21 mouse cellular contexts compared by ENCODE assay signal in genomic region chr6:140192526-140192925, GRCm38 (mm10).
DNase-seq lines count a peak whose midpoint lies in the region; ATAC-seq lines count a peak whose summit lies in the region.
"Had no signal": no experiment of that assay in that cellular context is flagged by ENCODE, and none has a peak within 500 bp of the region (broad histone marks: within the 10 kb centered on the region; RNA-seq: fewer than 3 reads in every experiment).

No protein-coding gene starts in this region.

- no peak overlapping the region for H3K4me2 ChIP-seq in hindbrain, embryonic 13.5 days
- no peak overlapping the region for H3K4me2 ChIP-seq in liver, embryonic 12.5 days
- H3K4me2 ChIP-seq: forebrain, embryonic 13.5 days had no signal

- no peak overlapping the region for H3K9ac ChIP-seq in hindbrain, embryonic 13.5 days
- H3K9ac ChIP-seq in liver, embryonic 12.5 days = no peak overlapping the region
- H3K9ac ChIP-seq: embryonic facial prominence, embryonic 12.5 days; forebrain, embryonic 13.5 days had no signal

- 0 out of 2 replicates have a peak, but pooled peaks have one; percentile 14 for ATAC-seq in hindbrain, embryonic 13.5 days (ENCODE audit: low FRiP score)
- ATAC-seq in liver, embryonic 12.5 days = no peak
- ATAC-seq: activated CD4-positive, CD25-positive, alpha-beta regulatory T cell, adult 4 months; forebrain, embryonic 13.5 days had no signal

- no peak for DNase-seq in hindbrain, embryonic 10.5 days (ENCODE audit: low spot score)
- peak; percentile 85 for DNase-seq in ES-CJ7 (ENCODE audit: low read depth, low spot score)
- DNase-seq in R1 (ENCODE audit: low read depth, low spot score) = peak; percentile 89
- no peak for DNase-seq in gastrocnemius, postnatal 36 days
- no peak for DNase-seq in urinary bladder, postnatal 10 days (ENCODE audit: low spot score)
- DNase-seq: adrenal gland, adult 8-10 months; adrenal gland, postnatal 14 days; adrenal gland, postnatal 36 days; cerebellum, adult 11-12 months; cerebellum, adult 2 months; cerebellum, adult 9-10 months; cerebellum, postnatal 10 days; cerebellum, postnatal 25 days had no signal

- intact Hi-C loops in gastrocnemius, postnatal 36 days (cut with DNase I) = no loop called here

- H3K27me3 ChIP-seq in hindbrain, embryonic 13.5 days = no peaks in the 10 kb centered on the region
- H3K27me3 ChIP-seq in hindbrain, embryonic 10.5 days (ENCODE audit: insufficient read depth, poor library complexity, severe bottlenecking) = no peaks in the 10 kb centered on the region
- no peaks in the 10 kb centered on the region for H3K27me3 ChIP-seq in liver, embryonic 12.5 days (replicated peaks)
- H3K27me3 ChIP-seq: embryonic facial prominence, embryonic 12.5 days; forebrain, embryonic 13.5 days; Patski had no signal

- no peaks in the 10 kb centered on the region for H3K36me3 ChIP-seq in hindbrain, embryonic 13.5 days
- H3K36me3 ChIP-seq in hindbrain, embryonic 10.5 days = no peaks in the 10 kb centered on the region
- no peaks in the 10 kb centered on the region for H3K36me3 ChIP-seq in liver, embryonic 12.5 days
- H3K36me3 ChIP-seq: embryonic facial prominence, embryonic 10.5 days; embryonic facial prominence, embryonic 12.5 days; G1E had no signal

- no peak overlapping the region for H3K27ac ChIP-seq in hindbrain, embryonic 13.5 days
- no peak overlapping the region for H3K27ac ChIP-seq in hindbrain, embryonic 10.5 days
- H3K27ac ChIP-seq in liver, embryonic 12.5 days = no peak overlapping the region
- H3K27ac ChIP-seq: forebrain, embryonic 13.5 days had no signal

- 78% methylated on average over 17 of the region's 17 CpGs for WGBS in hindbrain, embryonic 13.5 days
- WGBS in hindbrain, embryonic 10.5 days = 79% methylated on average over 17 of the region's 17 CpGs
- WGBS in liver, embryonic 12.5 days (ENCODE audit: insufficient replicate concordance) = 70% methylated on average over 17 of the region's 17 CpGs

- no peaks in the 10 kb centered on the region for H3K9me3 ChIP-seq in hindbrain, embryonic 13.5 days
- H3K9me3 ChIP-seq in hindbrain, embryonic 10.5 days = no peaks in the 10 kb centered on the region
- H3K9me3 ChIP-seq in liver, embryonic 12.5 days (replicated peaks) = no peaks in the 10 kb centered on the region
- H3K9me3 ChIP-seq: embryonic facial prominence, embryonic 10.5 days; embryonic facial prominence, embryonic 12.5 days; forebrain, embryonic 13.5 days had no signal

- H3K4me3 ChIP-seq in hindbrain, embryonic 13.5 days = no peak overlapping the region
- H3K4me3 ChIP-seq in hindbrain, embryonic 10.5 days = no peak overlapping the region
- no peak overlapping the region for H3K4me3 ChIP-seq in liver, embryonic 12.5 days
- H3K4me3 ChIP-seq: embryonic facial prominence, embryonic 10.5 days; embryonic facial prominence, embryonic 12.5 days; forebrain, embryonic 13.5 days had no signal

- H3K4me1 ChIP-seq in hindbrain, embryonic 13.5 days (replicated peaks) = peaks cover 11% of the 10 kb centered on the region
- peaks cover 20% of the 10 kb centered on the region for H3K4me1 ChIP-seq in hindbrain, embryonic 10.5 days (replicated peaks)
- H3K4me1 ChIP-seq in liver, embryonic 12.5 days = 0 out of 2 replicates have a peak, but pooled peaks cover 5% of the 10 kb centered on the region
- H3K4me1 ChIP-seq: forebrain, embryonic 13.5 days had no signal

Comparison
In these comparisons a context has a peak if more than half of its experiments do, and no peak if none do; other contexts are left out.
1. DNase-seq: peak in ES-CJ7 (single experiment) and R1 (single experiment); none in hindbrain, embryonic 10.5 days (single experiment), gastrocnemius, postnatal 36 days (0 of 2) and urinary bladder, postnatal 10 days (single experiment).